Mouse (Mus musculus) layer of hippocampus, adult 11-12 months (tissue): ENCODE results near the gene Bmpr2.
A peak's percentile ranks its signal among the peaks of the same experiment; 100 is the strongest.

ENCODE experiments used
- DNase-seq: peaks from one replicate; pipeline ENCODE4 v3.0.0; 2022; ENCODE audit warnings: low spot score

The Bmpr2 gene

DNA sequence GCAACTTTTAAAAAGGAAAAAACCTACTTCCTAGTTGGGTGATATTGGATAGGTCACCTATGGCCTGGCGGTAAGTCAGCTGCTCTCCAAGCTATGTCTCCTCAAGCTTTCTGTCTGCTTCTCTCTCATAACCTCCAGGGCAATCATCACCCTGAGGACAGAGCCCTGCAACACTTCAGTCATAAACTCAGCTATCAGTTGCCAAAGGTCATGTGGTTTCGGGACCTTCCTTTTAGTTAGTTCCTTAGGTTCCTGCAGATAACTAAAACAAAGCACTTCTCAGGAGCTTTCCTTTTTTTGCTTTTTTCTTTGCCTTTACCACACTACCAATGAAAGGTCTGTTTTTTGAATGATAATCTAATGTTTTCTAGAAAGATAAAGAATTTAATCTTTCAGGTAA, 136.5 kb downstream of the Bmpr2 start:
- no peak for DNase-seq

GRCm38 (mm10) chr1:59901082-59901876, 138.1 kb downstream of the Bmpr2 start:
- no peak for DNase-seq

DNA sequence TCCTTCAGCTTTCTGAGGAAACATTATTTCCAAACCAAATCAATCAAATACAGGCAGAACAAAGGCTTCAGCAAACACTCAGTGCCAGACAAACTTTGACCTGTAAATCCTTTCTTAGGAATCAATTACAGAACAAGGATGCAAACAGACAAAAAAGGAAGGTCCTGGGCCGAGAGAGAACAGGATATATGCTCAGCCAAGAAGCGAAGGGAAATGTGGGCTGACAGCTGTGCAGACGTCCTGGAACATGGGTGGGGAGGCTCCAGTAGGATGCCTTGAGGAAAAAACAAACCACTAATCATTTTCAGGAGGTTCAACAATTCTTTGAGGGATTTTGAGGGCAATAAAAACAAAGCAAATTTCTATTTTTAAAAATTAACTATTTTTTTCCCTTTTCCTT, 139.4 kb downstream of the Bmpr2 start:
- no peak for DNase-seq

GRCm38 (mm10) chr1:59904630-59905295, 141.6 kb downstream of the Bmpr2 start:
- DNase-seq: no peak

GRCm38 (mm10) chr1:59905916-59906315, 142.7 kb downstream of the Bmpr2 start:
- no peak for DNase-seq

DNA sequence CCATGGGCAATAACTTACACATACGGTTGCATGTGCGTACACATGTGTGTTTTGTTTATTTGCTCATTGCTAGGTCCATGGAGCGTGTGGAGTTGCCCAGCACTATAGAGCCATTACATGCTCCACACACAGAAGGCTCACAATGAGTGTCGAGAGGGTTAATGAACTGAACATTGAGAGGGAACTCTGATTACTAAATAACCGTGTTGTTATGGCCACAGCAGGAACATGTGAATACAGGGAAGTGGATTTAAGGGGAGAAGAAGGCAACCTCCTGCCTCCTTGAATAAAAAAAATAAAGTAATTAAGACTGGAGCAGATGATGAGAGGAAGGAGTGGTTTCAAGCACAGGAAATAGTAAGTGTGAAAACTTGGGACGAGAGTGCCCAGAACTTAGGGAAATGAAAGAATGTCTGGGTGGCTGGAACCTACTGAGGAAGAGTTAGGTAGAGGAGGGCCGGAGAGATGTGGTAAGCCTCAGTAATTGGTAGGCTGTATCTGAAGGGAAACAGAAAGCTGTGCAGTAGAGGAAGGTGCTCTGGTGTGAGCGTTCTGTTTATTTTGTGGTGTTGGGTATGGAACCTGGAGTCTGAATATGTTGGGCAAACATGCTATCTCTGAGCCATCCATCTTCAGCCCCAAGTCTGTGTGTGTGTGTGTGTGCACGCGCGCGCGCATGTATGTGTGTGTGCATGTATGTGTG, 143.8 kb downstream of the Bmpr2 start:
- no peak for DNase-seq

- no peak for DNase-seq
These were observed 144.5 kb downstream of the Bmpr2 start for GRCm38 (mm10) chr1:59907700-59908099.

GRCm38 (mm10) chr1:59910941-59911340, 147.7 kb downstream of the Bmpr2 start:
- DNase-seq: no peak

- DNase-seq: peak; percentile 99
These were observed 149.4 kb downstream of the Bmpr2 start, which contains the start of gene Fam117b for GRCm38 (mm10) chr1:59912413-59913157. Gene Fam117b (plus strand): TSS chr1:59913006.

DNA sequence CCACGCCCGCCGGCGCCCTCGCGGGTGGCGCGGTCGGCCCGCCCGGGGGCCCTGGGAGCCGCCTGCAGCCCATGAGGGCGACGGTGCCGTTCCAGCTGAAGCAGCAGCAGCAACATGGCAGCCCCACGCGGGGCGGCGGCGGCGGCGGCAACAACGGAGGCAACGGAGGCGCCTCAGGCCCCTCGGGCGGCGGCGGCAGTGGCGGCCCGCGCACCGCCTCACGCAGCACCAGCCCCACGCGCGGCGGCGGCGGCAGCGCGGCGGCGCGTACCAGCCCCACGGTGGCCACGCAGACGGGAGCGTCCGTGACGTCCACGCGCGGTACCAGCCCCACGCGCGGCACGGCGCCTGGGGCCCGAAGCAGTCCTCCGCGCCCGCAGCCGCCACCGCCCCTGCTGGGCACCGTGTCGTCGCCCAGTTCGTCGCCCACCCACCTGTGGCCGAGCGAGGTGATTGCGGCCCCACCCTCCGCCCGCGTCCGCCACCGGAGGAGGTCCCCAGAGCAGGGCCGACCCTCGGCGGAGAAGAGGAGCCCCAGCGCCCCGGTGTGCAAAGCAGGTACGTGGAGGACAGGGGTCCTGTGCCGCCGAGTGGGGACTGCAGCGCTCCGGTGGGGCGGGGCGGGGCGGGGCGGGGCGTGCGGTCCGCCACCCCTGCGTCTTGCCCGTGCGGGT, 150.1 kb downstream of the Bmpr2 start:
- peak; percentile 64 for DNase-seq

GRCm38 (mm10) chr1:59913869-59914225, 150.6 kb downstream of the Bmpr2 start:
- DNase-seq: peak; percentile 53

DNA sequence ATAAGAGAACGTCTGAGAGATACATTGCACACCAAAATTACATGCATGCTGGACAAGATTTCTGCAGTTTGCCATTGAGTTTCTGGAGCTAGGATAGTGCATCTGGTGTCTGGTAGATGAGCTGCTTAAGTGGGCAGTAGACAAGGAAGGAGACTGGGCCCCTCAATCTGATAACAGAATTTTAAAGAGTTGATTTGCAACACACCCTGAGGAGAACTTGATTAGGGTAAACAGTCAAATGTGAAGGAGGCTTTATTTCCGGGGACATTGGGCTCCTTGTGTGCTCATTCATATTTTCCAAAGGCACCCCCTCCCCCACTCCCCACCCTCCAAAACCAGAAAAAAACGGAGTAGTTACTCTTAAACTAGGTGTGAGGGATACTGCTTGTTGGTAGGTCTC, 151.6 kb downstream of the Bmpr2 start:
- DNase-seq: no peak

- DNase-seq: no peak
These were observed 152.8 kb downstream of the Bmpr2 start for GRCm38 (mm10) chr1:59915843-59916610.

DNA sequence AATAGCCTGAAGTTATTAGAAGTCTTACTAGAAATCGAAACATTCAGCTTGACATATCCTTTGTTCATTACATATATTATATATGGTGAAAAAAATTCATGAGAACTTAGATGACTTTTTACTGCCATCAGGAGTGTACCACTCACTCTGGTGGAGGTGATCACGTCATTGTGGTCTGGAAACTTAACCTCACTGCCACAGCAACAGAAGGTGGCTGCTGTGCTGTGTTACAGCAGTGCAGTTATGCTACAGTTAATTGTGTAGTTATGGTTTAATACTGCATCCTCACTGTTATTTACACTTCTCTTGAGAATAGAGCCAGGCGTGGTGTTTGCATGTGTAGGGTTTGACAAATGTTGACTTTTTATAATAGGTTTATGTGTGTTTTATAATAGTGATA, 154.2 kb downstream of the Bmpr2 start:
- DNase-seq: no peak

GRCm38 (mm10) chr1:59918075-59918474, 154.9 kb downstream of the Bmpr2 start:
- DNase-seq: no peak

DNA sequence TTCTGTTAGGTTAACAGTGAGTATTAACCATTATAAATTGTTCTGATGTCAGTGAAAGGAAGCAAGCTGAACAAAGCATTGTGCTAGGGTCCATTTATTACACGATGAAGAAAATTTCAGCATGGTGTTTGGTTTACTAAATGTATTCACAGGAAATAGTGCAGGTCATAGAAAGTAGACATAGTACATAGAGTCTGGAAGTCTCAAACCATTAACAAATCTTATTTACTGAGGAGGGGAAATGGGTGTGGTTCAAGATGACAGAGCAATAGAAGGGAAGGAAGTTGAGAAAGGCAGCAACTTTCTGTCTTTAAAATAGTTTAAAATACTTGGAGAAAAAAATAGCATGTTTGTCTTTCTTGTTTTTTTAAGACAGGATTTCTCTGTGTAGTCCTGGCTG, 160.0 kb downstream of the Bmpr2 start:
- DNase-seq: no peak

DNA sequence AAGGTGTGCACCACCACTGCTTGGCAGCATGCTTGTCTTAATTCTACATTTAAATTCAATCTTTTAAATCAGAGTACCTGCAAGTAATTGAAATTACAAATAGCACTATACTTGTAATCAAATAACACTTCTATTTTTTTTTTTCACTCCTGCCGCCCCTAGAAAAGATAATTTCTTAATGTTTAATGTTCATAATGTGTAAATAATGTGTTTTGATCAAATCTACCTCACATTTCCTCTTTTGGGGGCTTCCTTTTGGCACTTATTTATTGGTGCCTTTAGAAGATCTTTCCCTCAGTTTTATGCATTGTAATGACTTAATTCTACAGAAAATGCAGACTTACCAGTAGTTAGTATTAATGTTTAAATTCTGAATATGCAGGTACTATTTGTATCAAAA, 160.5 kb downstream of the Bmpr2 start:
- DNase-seq: no peak

- DNase-seq: no peak
These were observed 161.2 kb downstream of the Bmpr2 start for GRCm38 (mm10) chr1:59924411-59924810.

DNA sequence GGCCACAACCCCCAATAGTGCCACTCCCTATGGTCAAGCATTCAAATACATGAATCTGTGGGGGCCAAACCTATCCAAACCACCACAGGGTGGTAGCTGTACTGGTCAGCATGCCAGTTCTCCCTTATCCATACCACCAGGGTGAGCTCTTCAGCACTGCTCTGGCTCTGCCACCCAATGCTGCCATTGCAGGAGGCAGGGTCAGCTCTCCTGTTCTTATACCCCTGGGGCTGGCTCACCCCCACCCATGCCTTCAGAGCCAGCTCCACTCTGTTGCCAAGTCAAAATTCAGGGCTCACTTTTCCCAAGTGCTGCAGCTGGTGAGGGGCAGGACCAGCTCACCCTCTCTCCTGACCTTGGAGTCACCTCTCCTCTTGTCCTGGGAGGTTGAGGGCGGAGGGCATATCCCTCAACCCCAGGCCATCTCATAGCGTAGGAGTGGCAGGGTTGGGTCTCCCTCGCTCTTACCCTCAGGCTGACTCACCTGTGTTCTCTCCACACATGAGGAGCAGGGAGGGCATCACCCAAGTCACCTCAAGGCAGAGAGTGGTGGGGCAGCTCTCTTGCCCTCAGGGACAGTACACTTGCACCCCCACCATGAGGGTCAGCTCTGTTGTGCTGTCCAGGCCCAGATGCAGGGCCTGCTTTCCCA, 162.9 kb downstream of the Bmpr2 start:
- DNase-seq: no peak

- DNase-seq: no peak
These were observed 164.0 kb downstream of the Bmpr2 start for GRCm38 (mm10) chr1:59927131-59927680.
